Mouse (Mus musculus) G1E (cell line): ENCODE measurements around the gene Tmem69.

Experiments
- CTCF ChIP-seq: IDR thresholded peaks from 2 replicates; pipeline ENCODE4 v1.5.1; 2012; ENCODE audit warnings: low read depth, low read length, inconsistent platforms, mixed read lengths
- GATA1 ChIP-seq: IDR thresholded peaks from 2 replicates; pipeline ENCODE4 v1.6.1; 2012; ENCODE audit warnings: borderline replicate concordance, low read length, inconsistent platforms, mixed read lengths
- POLR2AphosphoS5 ChIP-seq: IDR thresholded peaks from 2 replicates; pipeline ENCODE4 v1.6.1; 2012; ENCODE audit warnings: low read depth, low read length, inconsistent platforms; ENCODE audit not compliant: insufficient replicate concordance
- TAL1 ChIP-seq: conservative IDR thresholded peaks from 2 replicates; pipeline ENCODE4 v1.6.1; 2012; ENCODE audit warnings: low read depth, low read length, inconsistent platforms, mixed read lengths

GRCm38 (mm10) chr4:116596978-116597881 lies 41.5 kb upstream of the Tmem69 start:
- no peak for TF ChIP-seq CTCF
- no peak for TF ChIP-seq GATA1
- TF ChIP-seq TAL1, result no peak
- no peak for TF ChIP-seq POLR2AphosphoS5
